Mouse (Mus musculus): ENCODE data around the gene Tmem63a.

- no peak for TF ChIP-seq MAX (IDR thresholded peaks at IDR 0.05; ENCODE audit: low read depth)
- no peak for TF ChIP-seq SRF (IDR thresholded peaks at IDR 0.05; ENCODE audit: control insufficient read depth, insufficient read length, low read depth)
- TF ChIP-seq USF1 (IDR thresholded peaks at IDR 0.05; ENCODE audit: low read depth), result no peak
- TF ChIP-seq POLR2A (IDR thresholded peaks at IDR 0.05; ENCODE audit: insufficient read length, low read depth), result no peak
- TF ChIP-seq POLR2AphosphoS2 (IDR thresholded peaks at IDR 0.05; ENCODE audit: insufficient read length, low read depth), result no peak
These were observed 39.2 kb upstream of the Tmem63a start for GRCm38 (mm10) chr1:180902915-180903314.

Data from myocyte (in vitro differentiated cells).